Mouse (Mus musculus): ENCODE results near the gene Zfp819. TPM values are rescaled to one million over a fixed set of nuclear protein-coding genes. Genes with fewer than 3 reads are reported as not detected.
"Not testable (repeated sequence)": the region's sequence is repeated elsewhere in the genome, so short reads cannot be mapped to it uniquely, and the experiment has no call there.

Zfp819 gene
- polyA plus RNA-seq, 1 experiment from 2014 or later: 1.0 TPM

DNA sequence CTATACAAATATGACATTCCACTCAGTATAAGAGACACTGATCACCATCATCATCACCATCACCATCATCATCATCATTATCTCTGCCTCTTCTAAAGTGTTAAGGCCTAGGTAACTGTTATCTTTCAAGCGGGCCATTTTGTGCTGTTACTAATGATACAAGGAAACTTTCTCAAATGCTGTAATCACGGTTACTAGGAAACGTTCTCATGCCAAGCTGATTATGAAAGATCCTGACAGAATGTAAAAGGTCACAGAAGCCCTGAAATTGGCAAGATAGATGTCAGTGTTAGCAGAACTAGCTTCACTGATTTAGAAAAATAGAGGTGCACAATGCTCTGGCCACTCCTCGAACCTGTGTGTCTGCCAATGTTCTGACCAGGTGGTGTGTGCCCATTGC is 60.3 kb downstream of the Zfp819 start:
- H3K9me3 ChIP-seq (ENCODE audit: control insufficient read depth, low read length); H3K4me2 ChIP-seq (replicated peaks); H3K27ac ChIP-seq; H3K36me3 ChIP-seq (replicated peaks; ENCODE audit: control insufficient read depth, insufficient read depth); H3K4me1 ChIP-seq (replicated peaks; ENCODE audit: control insufficient read depth, insufficient read depth, low read length); DNase-seq (ENCODE audit: low spot score); H3K27me3 ChIP-seq (ENCODE audit: control insufficient read depth, insufficient read depth, low read length); H3K9ac ChIP-seq; H3K4me3 ChIP-seq (replicated peaks; ENCODE audit: low read length); ATAC-seq (ENCODE audit: low FRiP score): not testable (repeated sequence)
- WGBS: 82% methylated on average over 4 of the region's 4 CpGs

Other genes with a start within 250 kb of the Zfp819 start
- gene Siglecg, start 199.0 kb upstream of the Zfp819 start, polyA plus RNA-seq (2014; fragmentation: Nextera tagmentation; extraction: Ambion mirVana): not detected in 2 replicates
- gene Lim2, start 179.5 kb upstream of the Zfp819 start, polyA plus RNA-seq (2014; fragmentation: Nextera tagmentation; extraction: Ambion mirVana): not detected in 2 replicates
- not detected in 2 replicates for gene Nkg7, start 170.1 kb upstream of the Zfp819 start, polyA plus RNA-seq (2014; fragmentation: Nextera tagmentation; extraction: Ambion mirVana)
- not detected in 2 replicates for gene Cldnd2, start 166.4 kb upstream of the Zfp819 start, polyA plus RNA-seq (2014; fragmentation: Nextera tagmentation; extraction: Ambion mirVana)
- 122 and 144 TPM in 2 replicates for gene Etfb, start 163.1 kb upstream of the Zfp819 start, polyA plus RNA-seq (2014; fragmentation: Nextera tagmentation; extraction: Ambion mirVana)
- gene Gm45233, start 163.0 kb upstream of the Zfp819 start, polyA plus RNA-seq (2014; fragmentation: Nextera tagmentation; extraction: Ambion mirVana): 0.62 TPM in 1 of 2 replicates, not detected in the other
- gene Vsig10l, start 144.0 kb upstream of the Zfp819 start, polyA plus RNA-seq (2014; fragmentation: Nextera tagmentation; extraction: Ambion mirVana): 15.6 and 17.8 TPM in 2 replicates
- gene Iglon5, start 117.1 kb upstream of the Zfp819 start, polyA plus RNA-seq (2014; fragmentation: Nextera tagmentation; extraction: Ambion mirVana): 10.0 and 11.1 TPM in 2 replicates
- gene 4931406B18Rik, start 101.2 kb upstream of the Zfp819 start, polyA plus RNA-seq (2014; fragmentation: Nextera tagmentation; extraction: Ambion mirVana): 0.31 TPM in 1 of 2 replicates, not detected in the other
- 1.1 TPM in 2 replicates for gene Cd33, start 62.7 kb upstream of the Zfp819 start, polyA plus RNA-seq (2014; fragmentation: Nextera tagmentation; extraction: Ambion mirVana)
- 8.0 and 8.5 TPM in 2 replicates for gene Zfp658, start 44.9 kb upstream of the Zfp819 start, polyA plus RNA-seq (2014; fragmentation: Nextera tagmentation; extraction: Ambion mirVana)
- 17.4 and 18.3 TPM in 2 replicates for gene Zfp719, start 27.6 kb upstream of the Zfp819 start, polyA plus RNA-seq (2014; fragmentation: Nextera tagmentation; extraction: Ambion mirVana)
- not detected in 2 replicates for gene Ceacam18, start 27.5 kb downstream of the Zfp819 start, polyA plus RNA-seq (2014; fragmentation: Nextera tagmentation; extraction: Ambion mirVana)
- gene Siglece, start 53.0 kb downstream of the Zfp819 start, polyA plus RNA-seq (2014; fragmentation: Nextera tagmentation; extraction: Ambion mirVana): 0.14 and 0.40 TPM in 2 replicates
- 14.6 and 15.1 TPM in 2 replicates for gene Ctu1, start 64.8 kb downstream of the Zfp819 start, polyA plus RNA-seq (2014; fragmentation: Nextera tagmentation; extraction: Ambion mirVana)
- not detected in 2 replicates for gene Klk14, start 83.2 kb downstream of the Zfp819 start, polyA plus RNA-seq (2014; fragmentation: Nextera tagmentation; extraction: Ambion mirVana)
- gene Klk13, start 105.4 kb downstream of the Zfp819 start, polyA plus RNA-seq (2014; fragmentation: Nextera tagmentation; extraction: Ambion mirVana): not detected in 2 replicates
- not detected in 2 replicates for gene Klk12, start 161.7 kb downstream of the Zfp819 start, polyA plus RNA-seq (2014; fragmentation: Nextera tagmentation; extraction: Ambion mirVana)
- not detected in 2 replicates for gene Klk11, start 167.4 kb downstream of the Zfp819 start, polyA plus RNA-seq (2014; fragmentation: Nextera tagmentation; extraction: Ambion mirVana)
- gene Klk10, start 173.9 kb downstream of the Zfp819 start, polyA plus RNA-seq (2014; fragmentation: Nextera tagmentation; extraction: Ambion mirVana): not detected in 2 replicates
- gene Klk9, start 184.7 kb downstream of the Zfp819 start, polyA plus RNA-seq (2014; fragmentation: Nextera tagmentation; extraction: Ambion mirVana): not detected in 2 replicates
- 12.1 and 12.5 TPM in 2 replicates for gene Klk8, start 190.4 kb downstream of the Zfp819 start, polyA plus RNA-seq (2014; fragmentation: Nextera tagmentation; extraction: Ambion mirVana)
- not detected in 2 replicates for gene Klk7, start 204.1 kb downstream of the Zfp819 start, polyA plus RNA-seq (2014; fragmentation: Nextera tagmentation; extraction: Ambion mirVana)
- gene Klk6, start 217.3 kb downstream of the Zfp819 start, polyA plus RNA-seq (2014; fragmentation: Nextera tagmentation; extraction: Ambion mirVana): not detected in 2 replicates
- gene Klk5, start 234.8 kb downstream of the Zfp819 start, polyA plus RNA-seq (2014; fragmentation: Nextera tagmentation; extraction: Ambion mirVana): not detected in 2 replicates